Mouse (Mus musculus): Measurements from ENCODE around the gene Capn11.

The Capn11 gene

GRCm38 (mm10) chr17:45582715-45583355 lies 76.3 kb downstream of the Capn11 start:
- peak; percentile 55 for DNase-seq (ENCODE audit: low read depth)

GRCm38 (mm10) chr17:45582188-45582587 lies 76.9 kb downstream of the Capn11 start:
- no peak for DNase-seq (ENCODE audit: low read depth)

- DNase-seq (ENCODE audit: low read depth) = peak; percentile 84
Measured at GRCm38 (mm10) chr17:45581567-45581983, 77.5 kb downstream of the Capn11 start.

GRCm38 (mm10) chr17:45580958-45581477 lies 78.1 kb downstream of the Capn11 start:
- DNase-seq (ENCODE audit: low read depth) = no peak

Measured in NIH3T3 (cell line).